Mouse (Mus musculus): Measurements from ENCODE around the gene Utf1.

Utf1 gene

DNA sequence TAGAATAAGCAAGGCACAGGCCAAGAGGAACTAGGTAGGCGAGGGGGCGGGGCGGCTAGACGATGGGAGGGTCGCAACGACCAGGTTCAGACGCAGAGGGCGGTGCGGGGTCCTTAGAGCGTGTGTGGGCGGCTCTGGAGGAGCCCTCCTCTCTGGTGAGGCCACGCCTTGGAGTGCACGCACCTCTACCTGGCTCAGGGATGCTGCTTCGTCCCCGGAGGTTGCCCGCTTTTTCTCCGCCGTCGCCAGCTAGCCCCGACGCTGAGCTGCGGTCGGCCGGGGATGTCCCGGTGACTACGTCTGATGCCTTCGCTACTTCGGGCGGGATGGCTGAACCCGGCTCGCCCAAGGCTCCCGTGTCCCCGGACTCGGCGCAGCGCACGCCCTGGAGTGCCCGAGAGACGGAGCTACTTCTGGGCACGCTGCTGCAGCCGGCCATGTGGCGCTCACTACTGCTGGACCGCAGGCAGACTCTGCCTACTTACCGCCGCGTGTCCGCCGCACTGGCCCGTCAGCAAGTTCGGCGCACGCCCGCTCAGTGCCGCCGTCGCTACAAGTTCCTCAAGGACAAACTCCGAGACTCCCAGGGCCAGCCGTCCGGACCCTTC, at the start of gene Utf1:
TSS of gene Utf1 (plus strand) at position 116 of the 608 bp plus-strand sequence.
- DNase-seq (ENCODE audit: low read depth, low spot score), result peak; percentile 31

DNA sequence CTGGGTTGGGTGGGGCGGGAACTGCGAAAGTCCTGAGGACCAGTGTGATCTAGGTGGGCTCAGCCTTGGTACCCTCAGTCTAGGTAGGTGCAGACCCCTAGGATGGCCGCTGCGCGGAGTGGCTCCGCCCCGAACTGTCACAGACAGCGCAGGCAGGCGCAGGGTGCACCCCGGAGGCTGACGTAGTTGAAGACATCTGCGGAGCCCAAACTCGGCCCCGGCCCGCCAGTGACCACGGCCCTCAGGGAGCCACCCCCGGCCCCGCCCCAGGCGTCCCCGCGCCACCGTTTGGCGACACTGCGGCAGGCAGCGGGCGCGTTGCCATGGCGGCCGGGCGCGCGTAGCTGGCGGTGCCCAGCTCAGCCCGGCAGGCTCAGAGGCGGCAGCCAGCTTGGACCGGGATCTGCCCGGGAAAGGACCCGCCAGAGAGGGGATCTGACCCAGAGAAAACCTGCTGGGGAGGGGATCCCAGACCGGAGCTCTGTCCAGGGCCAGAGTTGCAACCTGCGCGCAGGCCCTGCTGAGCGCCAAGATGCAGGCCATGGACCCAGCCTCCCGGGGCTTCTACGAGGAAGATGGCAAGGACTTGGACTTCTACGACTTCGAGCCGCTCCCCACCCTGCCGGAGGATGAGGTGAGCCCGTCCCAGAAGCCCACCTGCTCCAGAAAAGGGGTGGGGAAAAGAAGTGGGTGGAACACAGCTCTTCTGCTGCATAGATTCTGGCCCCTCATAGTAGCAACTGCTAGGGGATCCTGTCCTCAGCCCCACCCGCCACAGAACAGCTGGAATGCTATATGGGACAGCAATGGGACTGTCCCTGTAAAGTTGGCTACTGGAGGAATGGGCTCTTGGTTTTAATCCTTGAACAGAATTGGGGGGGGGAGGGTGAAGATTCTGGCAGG, 48.7 kb upstream of the Utf1 start, which contains the start of gene Kndc1:
TSS of gene Kndc1 (plus strand) at position 42 of the 903 bp plus-strand sequence.
- peak; percentile 89 for DNase-seq (ENCODE audit: low read depth, low spot score)

DNA sequence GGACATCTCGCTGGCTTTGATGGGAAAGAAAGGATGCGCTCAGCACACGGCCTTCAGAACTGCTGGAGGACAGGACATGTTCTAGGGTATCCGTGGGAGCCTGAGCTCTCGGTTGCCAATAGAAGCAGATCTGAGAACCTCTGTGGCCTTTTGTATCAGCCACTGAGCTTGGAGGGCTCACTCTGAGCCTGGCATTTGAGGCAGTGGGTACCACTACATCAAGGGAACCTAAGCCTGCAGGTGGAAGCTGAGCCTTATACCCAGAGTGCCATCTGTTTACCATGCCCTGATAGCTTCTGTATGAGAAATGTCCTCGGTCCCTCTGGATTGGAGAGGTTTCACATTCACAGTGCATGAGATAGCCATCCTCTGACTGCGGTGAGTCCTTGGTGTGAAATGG, 47.3 kb upstream of the Utf1 start:
- peak; percentile 58 for DNase-seq (ENCODE audit: low read depth, low spot score)

DNA sequence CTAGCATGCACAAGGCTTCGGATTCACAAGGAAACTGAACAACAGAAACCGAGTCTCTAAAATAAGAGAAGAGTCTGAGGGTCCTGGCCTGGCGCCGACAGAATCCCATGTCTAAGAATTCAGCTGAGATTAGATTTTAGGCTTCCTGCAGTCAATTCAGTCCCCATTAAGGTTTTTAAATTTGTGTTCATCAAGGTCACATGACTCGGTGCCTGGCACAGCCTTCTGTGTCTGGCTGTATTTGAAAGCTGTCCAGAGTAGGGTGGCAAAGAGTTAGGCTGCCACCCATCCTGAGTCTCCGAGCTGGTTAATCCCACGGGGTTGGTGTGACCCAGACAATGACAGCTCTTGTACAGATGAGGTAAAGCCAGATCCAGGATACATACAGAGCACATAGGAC, 46.8 kb upstream of the Utf1 start:
- peak; percentile 73 for DNase-seq (ENCODE audit: low read depth, low spot score)

DNA sequence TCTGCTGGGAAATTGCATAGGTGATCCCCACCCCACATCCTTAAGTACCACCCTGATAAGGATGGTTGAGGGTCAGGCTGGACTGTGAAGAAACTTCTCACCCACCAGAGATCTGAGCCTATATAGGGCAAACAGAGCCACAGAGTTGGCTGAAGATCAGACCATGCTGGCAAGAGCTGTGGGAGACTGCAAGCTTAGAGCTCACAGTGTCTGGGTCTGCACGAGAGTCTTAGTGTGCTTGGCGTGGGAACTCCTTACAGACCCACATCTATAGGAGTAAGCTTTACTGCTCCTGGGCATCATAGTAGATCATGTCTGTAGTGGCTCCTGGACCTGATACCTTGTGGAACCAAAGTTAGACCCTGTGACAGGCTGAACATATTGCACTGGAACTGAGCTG, 45.0 kb upstream of the Utf1 start:
- DNase-seq (ENCODE audit: low read depth, low spot score), result peak; percentile 65

DNA sequence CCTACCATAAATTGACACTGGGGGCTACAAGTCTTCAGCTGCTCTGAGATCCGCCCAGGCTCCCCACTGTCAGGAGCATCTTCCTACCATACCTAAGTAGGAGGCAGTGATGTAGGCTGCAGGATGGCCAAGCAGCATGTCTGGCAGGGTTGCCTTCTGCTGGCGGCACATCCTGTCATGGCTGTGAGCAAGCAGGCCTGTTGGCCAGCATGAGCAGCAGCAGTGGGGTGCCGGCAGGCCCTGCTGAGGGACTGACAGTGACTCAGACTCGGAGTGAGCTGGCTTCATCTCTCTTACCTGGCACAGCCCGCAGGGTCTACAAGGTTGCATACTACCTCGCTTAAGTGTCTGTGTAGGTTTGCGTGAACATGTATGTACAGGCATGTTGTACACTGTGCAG, 44.1 kb upstream of the Utf1 start:
- DNase-seq (ENCODE audit: low read depth, low spot score), result peak; percentile 94

DNA sequence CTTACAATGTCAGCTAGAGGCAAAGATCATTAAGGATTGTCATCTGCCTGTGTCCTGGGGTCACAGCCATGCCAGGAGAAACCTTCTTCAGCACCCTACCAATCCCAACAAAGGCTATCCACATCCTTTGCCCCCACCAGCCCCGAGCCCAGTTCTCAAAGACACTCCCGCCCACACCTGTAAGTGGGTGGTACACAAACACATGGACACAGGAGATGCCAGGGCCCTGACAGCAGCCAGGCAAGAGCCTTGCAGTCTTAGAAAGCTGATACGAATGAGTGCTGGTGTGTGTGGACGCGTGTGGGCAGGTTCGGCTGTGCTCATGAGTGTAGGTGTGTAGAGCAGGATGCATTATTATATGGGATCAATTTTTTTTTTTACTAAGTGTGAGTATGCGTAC, 43.1 kb upstream of the Utf1 start:
- no peak for DNase-seq (ENCODE audit: low read depth, low spot score)

DNA sequence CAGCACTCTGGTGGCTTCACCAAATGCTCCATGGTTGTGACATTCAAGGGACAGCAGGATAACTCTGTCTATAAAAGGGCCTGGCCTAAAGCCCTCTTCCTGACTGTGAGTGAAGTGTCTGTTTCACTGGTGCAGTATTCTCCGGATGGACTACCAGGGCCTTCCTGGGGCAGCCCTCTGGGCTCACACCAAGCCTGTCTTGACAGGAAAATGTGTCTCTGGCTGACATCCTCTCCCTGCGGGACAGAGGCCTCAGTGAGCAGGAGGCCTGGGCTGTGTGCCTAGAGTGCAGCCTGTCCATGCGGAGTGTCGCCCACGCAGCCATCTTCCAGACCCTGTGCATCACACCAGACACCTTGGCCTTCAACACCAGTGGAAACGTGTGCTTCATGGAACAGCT, 42.7 kb upstream of the Utf1 start:
- DNase-seq (ENCODE audit: low read depth, low spot score), result peak; percentile 97

DNA sequence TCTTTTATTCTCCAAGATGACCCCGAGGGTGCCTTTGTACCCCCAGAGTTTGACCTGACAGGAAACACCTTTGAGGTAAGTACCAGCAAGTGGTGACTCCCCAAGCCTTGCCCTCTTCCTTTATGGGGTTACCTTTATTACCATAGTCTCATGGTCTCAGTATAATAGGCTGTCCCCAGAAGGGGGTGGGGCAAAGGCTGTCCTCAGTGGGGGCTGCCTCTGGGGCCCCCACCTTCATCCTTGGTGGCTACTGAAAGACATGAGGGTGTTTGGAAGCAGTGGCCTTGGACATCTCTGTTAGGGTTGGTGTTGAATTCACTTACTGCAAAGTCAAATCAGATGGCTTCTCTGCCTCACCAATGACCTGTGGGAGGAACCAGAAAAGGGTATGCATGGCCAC, 41.6 kb upstream of the Utf1 start:
- no peak for DNase-seq (ENCODE audit: low read depth, low spot score)

DNA sequence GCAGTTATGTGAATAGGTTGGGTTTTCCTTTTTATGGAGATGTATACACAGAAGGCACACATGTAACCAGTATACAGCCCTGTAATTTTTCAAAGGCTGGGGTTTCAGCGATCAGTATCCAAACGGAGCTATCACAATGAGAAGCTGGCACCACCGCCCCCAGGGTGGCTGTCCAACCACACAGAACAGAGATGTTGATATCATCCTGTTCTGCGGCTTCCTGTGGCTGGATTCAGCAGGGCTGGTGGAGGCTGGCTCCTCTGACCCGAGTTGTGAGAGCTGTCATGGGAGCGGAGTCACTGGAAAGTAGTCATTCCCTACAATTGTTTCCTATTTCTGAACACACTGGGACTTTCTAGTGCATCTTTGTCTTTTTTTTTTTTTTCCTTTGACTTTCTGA, 38.3 kb upstream of the Utf1 start:
- peak; percentile 53 for DNase-seq (ENCODE audit: low read depth, low spot score)

DNA sequence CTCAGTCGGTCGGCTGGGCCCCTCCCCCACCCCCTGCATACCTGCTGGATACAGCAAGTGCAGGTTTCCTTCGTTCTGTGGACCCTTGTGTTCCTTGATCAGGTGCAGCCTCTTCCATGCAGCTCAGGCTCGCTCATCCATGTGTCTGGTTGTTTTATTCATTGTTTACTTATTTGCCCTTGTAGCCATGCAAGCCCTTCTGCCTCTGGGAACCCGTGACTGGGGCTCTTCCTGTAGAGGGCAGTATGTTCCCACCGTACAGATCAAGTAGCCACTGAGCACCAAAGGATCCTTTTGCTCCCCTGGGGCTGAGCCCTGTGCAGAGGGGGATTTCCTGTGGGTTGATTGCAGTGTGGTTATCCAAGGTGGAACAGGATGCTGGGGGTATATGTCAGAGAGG, 37.9 kb upstream of the Utf1 start:
- peak; percentile 73 for DNase-seq (ENCODE audit: low read depth, low spot score)

DNA sequence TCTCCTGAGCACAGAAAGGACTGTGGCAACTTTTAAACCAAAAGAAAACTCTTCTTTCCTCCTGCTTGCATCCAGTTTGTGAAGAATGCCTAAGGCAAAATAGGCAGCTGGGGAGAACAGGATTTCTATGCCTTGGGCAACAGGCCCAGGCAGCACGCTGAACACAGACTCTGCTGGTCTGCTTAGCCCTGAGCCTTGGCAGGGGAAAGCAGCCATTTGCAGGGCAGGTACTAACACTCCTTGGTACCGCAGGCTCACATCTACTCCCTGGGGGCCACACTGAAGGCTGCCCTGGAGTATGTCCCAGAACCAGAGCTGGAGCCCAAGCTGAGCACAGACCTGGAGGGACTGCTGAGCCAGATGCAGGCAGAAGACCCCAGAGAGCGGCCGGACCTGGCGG, 35.4 kb upstream of the Utf1 start:
- DNase-seq (ENCODE audit: low read depth, low spot score), result peak; percentile 68

DNA sequence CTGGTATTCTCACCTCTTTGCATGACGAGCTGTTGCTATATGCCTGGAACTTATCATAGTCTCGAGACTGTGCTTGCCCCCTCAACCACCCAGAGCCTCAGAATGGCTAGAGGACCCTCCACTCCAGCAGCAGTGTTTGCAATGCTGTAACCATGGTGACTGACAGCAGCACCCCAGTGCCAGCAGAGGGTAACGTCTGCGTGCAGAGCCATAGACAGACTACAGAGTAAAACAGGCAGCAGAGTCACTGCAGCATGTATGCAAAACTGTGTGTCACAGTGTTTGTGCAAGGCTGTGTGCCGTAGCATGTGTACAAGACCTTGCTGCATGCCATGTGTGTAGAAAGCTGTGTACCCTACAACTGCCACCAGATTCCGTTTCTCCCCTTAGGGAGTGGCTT, 34.1 kb upstream of the Utf1 start:
- DNase-seq (ENCODE audit: low read depth, low spot score), result no peak

DNA sequence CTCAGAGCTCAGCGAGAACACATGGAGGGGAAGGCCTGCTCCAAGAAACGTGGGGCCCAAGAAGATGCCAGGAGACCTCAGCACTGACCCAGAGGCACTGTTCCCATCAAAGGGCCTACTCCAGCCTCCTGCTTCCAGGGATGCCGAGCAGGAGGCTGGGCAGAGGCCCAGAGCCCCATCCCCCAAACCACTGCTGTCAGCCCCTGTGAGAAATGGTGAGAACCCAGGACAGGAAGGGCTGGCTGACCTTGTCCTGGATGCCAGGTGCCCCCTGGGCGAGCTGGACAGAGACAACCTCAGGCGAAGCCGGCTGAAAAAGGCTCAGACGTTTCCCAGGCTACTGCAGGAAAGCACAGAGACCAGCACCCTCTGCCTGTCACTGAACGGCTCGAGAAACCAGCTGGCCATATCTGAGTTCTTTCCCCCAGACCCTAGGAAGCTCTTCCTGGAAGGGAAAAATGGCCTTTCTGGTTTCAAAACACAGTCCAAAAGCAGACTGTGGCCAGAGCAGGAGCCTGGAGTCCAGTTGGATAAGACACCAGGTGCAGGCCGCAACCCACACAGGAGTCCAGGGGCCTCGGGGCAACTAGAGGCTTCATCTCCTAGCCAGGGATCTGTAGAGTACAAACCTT, 33.3 kb upstream of the Utf1 start:
- no peak for DNase-seq (ENCODE audit: low read depth, low spot score)

DNA sequence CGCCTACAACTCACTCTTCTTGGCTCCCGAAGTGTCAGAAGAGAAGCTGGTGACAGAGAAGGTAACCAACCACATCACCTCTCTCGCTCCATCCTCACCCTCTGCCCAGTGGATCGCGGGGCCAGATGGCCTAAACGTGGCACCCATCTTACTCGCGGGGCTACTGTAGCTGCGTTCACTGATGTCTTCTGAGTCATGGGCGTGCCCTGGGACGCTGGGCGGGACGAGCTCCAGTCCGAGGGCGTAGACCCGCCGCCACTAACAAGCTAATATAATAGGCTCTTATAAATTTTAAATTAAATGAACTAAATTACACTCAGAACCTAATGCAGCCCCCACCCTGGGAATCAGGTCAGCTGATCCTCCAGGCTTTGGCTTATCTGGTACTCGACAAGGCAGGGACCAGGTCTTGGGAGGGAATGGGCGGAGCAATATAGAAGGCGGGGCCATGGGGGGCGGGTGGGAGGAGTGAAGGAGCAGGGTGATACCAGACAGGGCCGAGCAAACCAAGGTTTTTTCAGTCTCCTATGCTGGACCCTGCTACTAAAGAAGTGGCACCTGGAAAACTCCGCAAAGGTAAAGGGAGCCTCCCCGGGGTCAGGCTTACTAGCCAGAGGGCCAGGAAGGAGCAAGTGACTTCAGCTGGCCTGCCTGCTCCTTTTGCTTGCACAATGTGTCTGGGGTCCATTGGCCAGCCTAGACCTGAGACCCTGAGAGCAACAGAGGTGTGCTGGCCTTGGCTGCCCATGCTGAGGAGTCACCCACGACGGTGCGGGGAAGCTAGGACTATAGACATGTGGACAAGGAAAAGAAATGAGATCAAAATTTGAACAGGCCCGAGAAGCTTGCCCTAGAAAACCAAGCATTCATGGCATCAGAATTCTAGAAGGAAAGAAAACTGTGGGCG, 29.2 kb upstream of the Utf1 start:
- no peak for DNase-seq (ENCODE audit: low read depth, low spot score)

DNA sequence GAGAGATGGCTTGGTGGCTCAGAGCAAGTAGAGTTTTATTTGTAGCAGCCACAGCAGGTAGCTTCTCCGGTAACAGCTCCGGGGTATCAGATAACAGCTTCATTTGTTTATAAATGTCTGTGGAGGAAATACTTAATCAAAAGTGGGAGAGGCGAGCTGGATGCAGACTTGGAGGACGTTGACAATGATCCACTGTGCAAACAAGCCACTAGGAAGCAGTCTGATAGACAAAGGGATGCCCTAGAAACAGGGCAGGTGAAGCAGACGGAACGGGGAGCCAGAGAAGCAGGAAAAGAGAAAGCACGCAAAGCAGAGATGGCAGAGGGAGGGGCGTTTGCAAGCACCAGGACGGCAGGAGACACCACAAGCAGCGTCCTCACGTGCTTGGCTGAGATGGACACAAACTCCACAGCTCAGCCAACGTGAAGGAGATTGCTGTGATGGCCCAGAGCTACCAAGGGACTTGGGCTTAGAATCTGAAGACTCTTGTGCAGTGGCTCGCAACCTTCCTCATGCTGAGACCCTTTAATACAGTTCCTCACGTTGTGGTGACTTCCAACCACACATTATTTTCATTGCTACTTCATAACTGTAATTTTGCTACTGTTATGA, 27.8 kb upstream of the Utf1 start:
- DNase-seq (ENCODE audit: low read depth, low spot score), result no peak

DNA sequence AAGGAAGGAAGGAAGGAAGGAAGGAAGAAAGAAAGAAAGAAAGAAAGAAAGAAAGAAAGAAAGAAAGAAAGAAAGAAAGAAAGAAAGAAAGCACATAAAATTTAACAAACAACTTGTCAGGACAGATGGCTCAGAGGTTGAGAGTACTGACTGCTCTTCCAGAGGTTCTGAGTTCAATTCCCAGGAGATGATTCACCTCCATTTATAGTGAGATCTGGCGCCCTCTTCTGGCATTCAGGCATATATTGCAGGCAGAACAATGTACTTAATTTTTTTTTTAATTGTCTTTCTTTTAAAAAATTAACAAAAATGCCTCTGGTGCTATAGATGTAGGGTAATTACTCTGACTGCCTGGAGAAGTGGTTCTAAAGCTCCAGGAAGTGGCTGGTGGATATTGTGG, 27.2 kb upstream of the Utf1 start:
- peak; percentile 66 for DNase-seq (ENCODE audit: low read depth, low spot score)

DNA sequence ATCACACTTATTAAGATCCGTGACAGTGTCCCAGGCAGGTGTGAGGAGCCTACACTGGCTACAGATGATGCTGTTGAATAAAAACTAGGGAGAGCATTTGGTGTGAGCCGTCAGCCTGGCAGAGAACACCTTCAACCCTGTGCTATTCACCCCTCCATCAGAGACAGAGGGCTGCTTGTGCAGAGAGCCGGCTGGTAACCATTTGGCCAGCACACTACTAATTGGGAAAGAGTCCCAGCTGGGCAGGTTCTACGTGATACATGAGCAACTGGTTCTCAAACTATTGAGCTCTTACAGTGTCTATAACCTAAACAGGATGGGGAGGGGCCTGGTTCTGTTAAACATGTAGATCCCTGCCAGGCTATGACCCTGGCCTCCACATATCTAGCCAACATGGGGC, 25.3 kb upstream of the Utf1 start:
- DNase-seq (ENCODE audit: low read depth, low spot score), result no peak

DNA sequence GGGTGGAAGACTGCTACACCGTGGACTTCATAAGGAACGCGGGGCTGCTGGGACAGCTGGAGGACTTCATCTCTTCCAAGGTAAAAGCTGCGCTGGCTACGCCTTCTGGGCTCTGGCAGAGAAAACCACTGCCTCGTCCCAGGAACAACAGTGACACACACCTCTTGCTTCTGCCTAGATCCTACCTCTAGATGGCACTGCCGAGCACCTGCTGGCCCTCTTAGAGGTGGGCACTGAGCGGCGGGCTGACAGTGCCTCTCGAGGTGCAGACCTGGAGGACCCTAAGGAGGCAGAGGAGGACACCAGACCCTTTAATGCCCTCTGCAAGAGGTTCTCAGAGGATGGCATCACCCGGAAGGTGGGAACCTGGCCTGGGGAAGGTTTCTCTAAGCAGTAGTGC, 12.9 kb upstream of the Utf1 start:
- DNase-seq (ENCODE audit: low read depth, low spot score), result peak; percentile 43

DNA sequence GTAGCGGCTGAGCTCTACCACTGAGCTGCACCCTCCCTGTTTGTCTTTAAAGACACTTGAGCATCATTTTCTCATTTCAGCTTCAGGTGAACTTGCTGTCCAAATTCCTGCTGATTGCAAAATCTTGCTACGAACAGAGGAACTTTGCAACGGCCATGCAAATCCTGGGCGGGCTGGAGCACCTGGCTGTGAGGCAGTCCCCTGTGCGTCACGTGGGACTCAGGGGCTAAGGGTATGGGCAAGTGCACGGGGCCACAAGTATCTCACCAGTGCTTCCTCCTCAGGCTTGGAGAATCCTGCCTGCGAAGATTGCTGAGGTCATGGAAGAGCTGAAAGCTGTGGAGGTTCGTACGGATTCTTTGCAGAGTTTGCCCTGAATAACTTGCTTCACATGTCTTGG, 6.9 kb upstream of the Utf1 start:
- no peak for DNase-seq (ENCODE audit: low read depth, low spot score)

DNA sequence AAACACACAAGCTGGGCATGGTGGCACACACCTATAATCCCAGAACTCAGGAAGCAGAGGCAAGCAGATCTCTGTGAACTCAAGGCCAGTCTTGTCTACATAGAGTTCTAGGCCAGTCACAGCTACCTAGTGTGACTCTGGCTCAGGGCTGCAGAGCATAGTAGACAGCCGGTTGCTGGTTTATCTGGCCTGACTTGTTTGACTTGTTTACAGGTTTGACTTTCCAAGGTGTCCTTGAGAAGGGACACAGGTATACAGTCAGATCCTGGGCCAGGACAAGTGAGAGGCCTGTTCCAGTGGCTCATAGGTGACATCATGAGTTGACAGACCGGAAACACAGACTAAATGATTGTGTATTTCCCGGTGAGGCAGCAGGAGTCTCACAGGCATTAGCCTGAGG, 6.5 kb upstream of the Utf1 start:
- DNase-seq (ENCODE audit: low read depth, low spot score), result no peak

Measured in brain, adult 2 months (tissue).